Mouse (Mus musculus): ENCODE measurements at regions not wholly inside any gene's neighbourhood (a gene's known extent, or its start where the extent isn't known, plus 50 kb on each side); places are given as distances from the start of the nearest gene placed in this dataset.

DNA sequence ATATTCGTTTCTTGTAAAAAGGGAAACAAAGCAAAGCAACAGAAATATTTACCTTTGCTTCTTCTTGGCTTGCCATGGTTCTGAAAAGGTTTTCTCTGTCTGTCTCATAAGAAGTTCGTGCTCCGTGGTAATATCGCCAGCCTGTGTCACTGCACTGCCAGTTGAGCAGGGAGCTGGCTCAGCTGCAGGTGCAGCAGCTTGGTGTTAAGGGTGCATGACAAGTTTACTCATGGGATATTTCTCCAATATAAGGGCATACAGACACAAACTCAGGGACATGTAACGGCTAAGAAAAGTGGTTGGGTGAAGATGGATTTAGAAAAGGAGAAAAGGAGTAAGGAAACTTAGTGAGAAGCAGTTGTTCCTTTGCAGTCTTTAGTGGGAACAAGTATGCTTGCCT lies 533.5 kb upstream of the Zic4 start:
- no peak overlapping the region for H3K27ac ChIP-seq (replicated peaks; ENCODE audit: insufficient read depth, low read depth, low read length)
- H3K4me3 ChIP-seq (ENCODE audit: insufficient read depth, low read depth, low read length) = no peak overlapping the region
- no peak for TF ChIP-seq CTCF (IDR thresholded peaks at IDR 0.05; ENCODE audit: low read depth, low read length)
- TF ChIP-seq POLR2A (IDR thresholded peaks at IDR 0.05; ENCODE audit: extremely low read depth, insufficient read depth, low read length) = no peak
- no peak for DNase-seq (ENCODE audit: extremely low read depth, low read depth, low spot score)
- WGBS = 62% methylated on average over 5 of the region's 5 CpGs
- H3K4me1 ChIP-seq (ENCODE audit: control insufficient read depth, insufficient read depth, low read length) = no peaks in the 10 kb centered on the region
- H3K79me2 ChIP-seq (ENCODE audit: control insufficient read depth, insufficient read depth, low read length) = no peaks in the 10 kb centered on the region
- no peak overlapping the region for H3K9ac ChIP-seq (ENCODE audit: low read depth, low read length)
- H3K27me3 ChIP-seq (ENCODE audit: control insufficient read depth, insufficient read depth, low read length) = no peaks in the 10 kb centered on the region
- no peaks in the 10 kb centered on the region for H3K36me3 ChIP-seq (ENCODE audit: control insufficient read depth, insufficient read depth, low read length)

GRCm38 (mm10) chr9:90830704-90831103 lies 531.5 kb upstream of the Zic4 start:
- WGBS = 78% methylated on average over 4 of the region's 4 CpGs

DNA sequence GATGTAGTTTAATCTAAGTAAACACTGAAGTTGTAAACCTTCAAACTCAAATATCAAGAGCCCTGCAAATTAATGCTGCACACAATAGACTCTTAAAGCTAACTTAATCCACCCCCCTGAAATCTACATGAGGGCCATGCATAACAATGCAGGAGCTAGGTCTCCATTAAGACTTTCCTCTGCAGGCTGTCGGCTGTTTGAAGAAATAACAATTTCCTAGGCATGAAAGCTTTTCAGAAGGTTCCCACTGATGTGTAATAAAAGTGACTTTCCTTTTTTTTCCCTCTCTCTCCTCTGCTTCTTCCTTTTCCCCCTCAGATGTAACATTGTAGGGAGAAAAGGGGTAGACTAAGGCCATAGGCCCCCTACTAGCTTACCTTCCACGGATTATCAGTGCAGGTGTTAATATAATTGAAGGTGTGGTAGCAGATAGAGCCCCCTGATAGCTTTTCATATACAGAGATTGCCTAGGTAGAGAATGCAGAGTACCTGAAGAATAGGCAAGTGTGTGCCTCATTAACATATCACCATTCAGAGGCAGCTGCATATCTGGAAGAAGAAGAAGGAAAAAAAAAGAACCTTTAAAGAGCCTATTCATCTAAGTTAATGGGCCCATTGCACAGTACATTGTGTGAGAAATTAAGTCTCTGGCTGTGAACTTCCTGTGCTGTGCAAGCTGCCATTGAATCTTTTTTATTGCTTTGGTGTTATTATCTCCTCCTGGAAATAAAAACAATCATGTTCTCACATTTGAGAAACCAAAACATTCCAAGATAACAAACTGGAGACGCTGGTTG lies 528.3 kb upstream of the Zic4 start:
- Histone ChIP-seq H3K9ac (ENCODE audit: low read depth, low read length) (no peak overlapping the region), H3K4me3 (ENCODE audit: insufficient read depth, low read depth, low read length) (no peak overlapping the region), H3K4me1 (ENCODE audit: control insufficient read depth, insufficient read depth, low read length) (no peaks in the 10 kb centered on the region), H3K79me2 (ENCODE audit: control insufficient read depth, insufficient read depth, low read length) (no peaks in the 10 kb centered on the region), H3K27me3 (ENCODE audit: control insufficient read depth, insufficient read depth, low read length) (no peaks in the 10 kb centered on the region), H3K27ac (replicated peaks; ENCODE audit: insufficient read depth, low read depth, low read length) (no peak overlapping the region), H3K36me3 (ENCODE audit: control insufficient read depth, insufficient read depth, low read length) (no peaks in the 10 kb centered on the region)
- no peak for DNase-seq (ENCODE audit: extremely low read depth, low read depth, low spot score)
- WGBS = 33% methylated on average over 3 of the region's 3 CpGs
- no peak for TF ChIP-seq CTCF (IDR thresholded peaks at IDR 0.05; ENCODE audit: low read depth, low read length)
- TF ChIP-seq POLR2A (IDR thresholded peaks at IDR 0.05; ENCODE audit: extremely low read depth, insufficient read depth, low read length) = no peak

More at GRCm38 (mm10) chr9:90830704-90831103, 531.5 kb upstream of the Zic4 start:
- no peak for TF ChIP-seq POLR2A (IDR thresholded peaks at IDR 0.05; ENCODE audit: extremely low read depth, insufficient read depth, low read length)
- no peak for TF ChIP-seq CTCF (IDR thresholded peaks at IDR 0.05; ENCODE audit: low read depth, low read length)
- Histone ChIP-seq H3K27me3 (ENCODE audit: control insufficient read depth, insufficient read depth, low read length) (no peaks in the 10 kb centered on the region), H3K4me1 (ENCODE audit: control insufficient read depth, insufficient read depth, low read length) (no peaks in the 10 kb centered on the region), H3K9ac (ENCODE audit: low read depth, low read length) (no peak overlapping the region), H3K27ac (replicated peaks; ENCODE audit: insufficient read depth, low read depth, low read length) (no peak overlapping the region), H3K4me3 (ENCODE audit: insufficient read depth, low read depth, low read length) (no peak overlapping the region), H3K36me3 (ENCODE audit: control insufficient read depth, insufficient read depth, low read length) (no peaks in the 10 kb centered on the region), H3K79me2 (ENCODE audit: control insufficient read depth, insufficient read depth, low read length) (no peaks in the 10 kb centered on the region)
- DNase-seq (ENCODE audit: extremely low read depth, low read depth, low spot score) = no peak

DNA sequence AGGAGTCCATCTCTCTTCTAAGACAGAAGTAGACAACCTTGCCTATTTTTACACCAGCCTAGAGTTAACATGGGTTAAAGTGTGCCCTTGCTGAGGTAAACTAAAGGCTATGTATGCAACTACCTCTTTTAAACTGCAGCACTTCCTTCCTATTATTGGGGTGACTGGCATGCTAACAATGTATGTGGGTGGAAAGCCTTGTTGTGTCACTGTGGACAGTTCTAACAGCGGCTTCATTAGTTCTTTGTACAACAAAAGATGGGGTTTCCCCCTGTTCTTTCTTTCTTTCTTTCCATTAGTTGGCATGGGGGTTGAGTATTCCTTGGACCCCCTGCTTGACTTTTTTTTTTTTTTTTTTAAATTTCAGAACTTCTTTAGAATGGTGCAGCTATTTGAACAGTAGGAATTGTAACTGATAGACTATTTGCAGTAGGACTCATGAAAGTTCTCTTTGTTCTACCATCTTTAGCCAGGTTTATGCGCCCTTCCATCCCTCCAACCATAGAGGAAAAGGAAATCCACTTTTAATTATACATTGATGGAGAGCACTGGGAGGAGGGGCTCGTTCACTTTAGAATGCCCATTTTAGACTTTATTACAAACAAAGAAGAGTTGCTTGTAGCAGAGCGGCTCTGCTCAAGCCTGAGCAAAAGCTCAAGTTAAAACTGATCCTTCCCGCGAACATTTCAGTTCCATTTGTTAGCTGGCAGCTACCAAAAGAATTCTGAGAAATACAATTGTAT lies 523.9 kb upstream of the Zic4 start:
- WGBS = 81% methylated on average over 6 of the region's 6 CpGs
- H3K4me3 ChIP-seq (ENCODE audit: insufficient read depth, low read depth, low read length) = no peak overlapping the region
- TF ChIP-seq CTCF (IDR thresholded peaks at IDR 0.05; ENCODE audit: low read depth, low read length) (no peak), POLR2A (IDR thresholded peaks at IDR 0.05; ENCODE audit: extremely low read depth, insufficient read depth, low read length) (no peak)
- no peak overlapping the region for H3K27ac ChIP-seq (replicated peaks; ENCODE audit: insufficient read depth, low read depth, low read length)
- no peak overlapping the region for H3K9ac ChIP-seq (ENCODE audit: low read depth, low read length)
- H3K27me3 ChIP-seq (ENCODE audit: control insufficient read depth, insufficient read depth, low read length) = no peaks in the 10 kb centered on the region
- H3K79me2 ChIP-seq (ENCODE audit: control insufficient read depth, insufficient read depth, low read length) = no peaks in the 10 kb centered on the region
- H3K36me3 ChIP-seq (ENCODE audit: control insufficient read depth, insufficient read depth, low read length) = no peaks in the 10 kb centered on the region
- no peaks in the 10 kb centered on the region for H3K4me1 ChIP-seq (ENCODE audit: control insufficient read depth, insufficient read depth, low read length)
- no peak for DNase-seq (ENCODE audit: extremely low read depth, low read depth, low spot score)

DNA sequence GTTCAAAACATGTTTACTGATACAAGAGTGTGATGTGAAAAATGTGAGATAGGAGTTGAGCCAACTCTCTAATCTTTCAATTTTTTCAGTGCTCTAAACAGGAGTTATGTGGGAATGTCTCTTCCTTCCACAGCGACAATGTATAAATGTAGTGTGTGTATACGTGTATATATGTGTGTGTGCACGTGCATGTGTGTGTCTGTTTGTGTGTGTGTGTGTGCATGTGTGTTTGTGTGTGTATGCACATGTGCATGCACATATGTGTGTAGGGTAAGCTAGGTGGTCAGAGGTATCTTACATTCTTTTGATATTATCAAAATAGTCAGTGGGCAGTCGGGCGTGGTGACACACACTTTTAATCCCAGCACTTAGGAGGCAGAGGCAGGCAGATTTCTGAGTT lies 511.2 kb upstream of the Zic4 start:
- Histone ChIP-seq H3K9ac (ENCODE audit: low read depth, low read length) (no peak overlapping the region), H3K27me3 (ENCODE audit: control insufficient read depth, insufficient read depth, low read length) (no peaks in the 10 kb centered on the region), H3K4me3 (ENCODE audit: insufficient read depth, low read depth, low read length) (no peak overlapping the region), H3K27ac (replicated peaks; ENCODE audit: insufficient read depth, low read depth, low read length) (no peak overlapping the region), H3K79me2 (ENCODE audit: control insufficient read depth, insufficient read depth, low read length) (no peaks in the 10 kb centered on the region), H3K36me3 (ENCODE audit: control insufficient read depth, insufficient read depth, low read length) (no peaks in the 10 kb centered on the region), H3K4me1 (ENCODE audit: control insufficient read depth, insufficient read depth, low read length) (no peaks in the 10 kb centered on the region)
- WGBS = 87% methylated on average over 5 of the region's 5 CpGs
- TF ChIP-seq POLR2A (IDR thresholded peaks at IDR 0.05; ENCODE audit: extremely low read depth, insufficient read depth, low read length) = no peak
- no peak for TF ChIP-seq CTCF (IDR thresholded peaks at IDR 0.05; ENCODE audit: low read depth, low read length)
- no peak for DNase-seq (ENCODE audit: extremely low read depth, low read depth, low spot score)

- Histone ChIP-seq H3K27ac (replicated peaks; ENCODE audit: insufficient read depth, low read depth, low read length) (no peak overlapping the region), H3K27me3 (ENCODE audit: control insufficient read depth, insufficient read depth, low read length) (no peaks in the 10 kb centered on the region), H3K36me3 (ENCODE audit: control insufficient read depth, insufficient read depth, low read length) (no peaks in the 10 kb centered on the region), H3K9ac (ENCODE audit: low read depth, low read length) (no peak overlapping the region), H3K4me3 (ENCODE audit: insufficient read depth, low read depth, low read length) (no peak overlapping the region), H3K4me1 (ENCODE audit: control insufficient read depth, insufficient read depth, low read length) (no peaks in the 10 kb centered on the region), H3K79me2 (ENCODE audit: control insufficient read depth, insufficient read depth, low read length) (no peaks in the 10 kb centered on the region)
- peak; percentile 79 for DNase-seq (ENCODE audit: extremely low read depth, low read depth, low spot score)
- WGBS = 75% methylated on average over 5 of the region's 5 CpGs
- TF ChIP-seq CTCF (IDR thresholded peaks at IDR 0.05; ENCODE audit: low read depth, low read length) (no peak), POLR2A (IDR thresholded peaks at IDR 0.05; ENCODE audit: extremely low read depth, insufficient read depth, low read length) (no peak)
Observed at GRCm38 (mm10) chr9:90871636-90872035, 490.6 kb upstream of the Zic4 start.
